Mouse (Mus musculus) lung, postnatal 14 days (tissue): ENCODE measurements around the gene Tomm22.

ENCODE experiments used
- DNase-seq: peaks from one replicate; pipeline ENCODE4 v3.0.0; 2021

Gene Tomm22

DNA sequence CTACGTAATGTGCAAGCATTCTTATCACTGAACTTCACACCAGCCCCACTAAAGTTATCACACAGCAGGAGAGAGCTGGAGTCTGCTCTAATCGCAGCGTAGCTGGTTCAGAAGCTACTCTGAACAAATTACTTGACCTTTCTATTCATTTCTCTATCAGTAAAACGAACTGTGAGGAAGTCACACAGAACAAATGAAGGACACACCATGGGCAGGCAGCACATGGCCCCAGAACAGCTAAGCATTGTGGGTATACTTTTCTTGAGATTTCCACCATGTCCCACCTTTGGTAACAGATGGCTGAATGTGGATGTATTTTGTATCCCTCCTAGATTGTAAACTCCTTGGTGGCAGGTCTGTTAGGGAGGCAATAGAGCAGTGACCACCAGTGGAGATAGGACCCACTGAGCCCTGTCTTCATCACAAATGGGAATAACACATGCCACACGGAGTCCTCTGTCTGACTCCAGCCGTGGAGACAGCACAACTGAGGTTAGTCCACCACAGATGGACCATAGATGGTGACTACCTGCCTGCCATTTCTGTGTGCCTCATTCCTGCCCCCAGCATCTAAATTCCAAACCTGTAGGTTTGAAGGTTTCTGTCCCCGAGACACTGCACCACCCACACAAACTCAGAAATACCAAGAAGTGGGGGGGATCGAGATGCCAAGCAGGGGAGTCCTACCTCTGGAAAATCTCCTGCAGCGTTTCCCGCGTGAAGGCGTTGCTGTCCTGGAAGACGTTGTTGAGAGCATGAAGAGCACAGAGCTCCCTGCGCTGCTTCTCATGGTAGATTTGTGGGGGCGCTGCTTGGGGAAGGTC lies 15.6 kb downstream of the Tomm22 start:
- no peak for DNase-seq

DNA sequence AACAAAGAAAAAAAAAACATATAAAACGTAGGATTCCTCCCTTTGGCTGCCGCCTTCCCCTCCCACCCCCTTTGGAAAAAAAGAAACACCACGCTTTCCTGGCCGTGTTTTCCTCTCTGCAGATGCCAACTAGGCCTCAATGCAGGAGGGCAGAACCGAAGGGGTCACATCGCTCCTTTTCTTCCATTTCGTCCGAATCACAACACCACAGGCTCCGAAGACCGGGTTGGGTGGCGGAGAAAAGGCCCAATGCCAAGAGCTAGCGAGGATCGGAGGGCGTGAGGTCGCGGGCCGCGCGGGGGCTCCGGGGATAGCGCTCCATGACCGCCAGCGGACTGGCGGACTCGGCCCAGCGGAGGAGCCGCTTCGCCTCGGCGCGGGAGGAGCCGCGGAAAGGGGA lies 16.5 kb downstream of the Tomm22 start:
- no peak for DNase-seq

DNA sequence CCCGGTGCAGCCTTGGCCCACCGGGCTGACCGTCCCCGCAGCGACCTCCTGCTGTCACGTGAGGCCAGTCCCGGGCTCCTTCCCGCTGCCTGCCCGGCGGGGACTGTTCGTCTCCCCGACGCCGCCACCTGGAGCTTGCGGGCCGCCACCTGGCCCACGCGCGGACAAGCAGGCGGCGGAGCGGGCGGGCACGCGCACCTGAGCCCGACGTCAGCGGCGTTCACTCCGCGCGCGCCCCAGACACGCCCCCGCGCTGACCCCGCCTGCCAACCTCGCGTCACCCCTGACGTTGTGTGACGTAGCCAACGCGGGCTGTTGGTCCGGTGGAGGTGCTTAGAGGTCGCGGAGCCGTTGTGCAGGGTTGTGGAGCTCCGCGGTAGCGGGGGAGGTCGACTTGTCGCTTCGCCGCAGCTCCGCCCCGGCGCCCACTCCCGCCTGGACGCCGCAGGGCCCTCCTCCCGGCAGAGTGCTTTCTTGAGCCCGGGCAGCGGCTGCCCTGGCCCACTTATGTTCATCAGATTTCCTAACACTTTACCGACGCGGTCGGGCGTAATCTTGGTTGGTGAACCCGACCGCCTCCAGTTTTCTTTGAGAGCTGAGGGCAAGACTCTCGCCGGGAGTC lies 17.1 kb downstream of the Tomm22 start, which contains the start of gene Josd1:
TSS of gene Josd1 (minus strand) at position 274 of the 622 bp plus-strand sequence.
- peak; percentile 98 for DNase-seq

DNA sequence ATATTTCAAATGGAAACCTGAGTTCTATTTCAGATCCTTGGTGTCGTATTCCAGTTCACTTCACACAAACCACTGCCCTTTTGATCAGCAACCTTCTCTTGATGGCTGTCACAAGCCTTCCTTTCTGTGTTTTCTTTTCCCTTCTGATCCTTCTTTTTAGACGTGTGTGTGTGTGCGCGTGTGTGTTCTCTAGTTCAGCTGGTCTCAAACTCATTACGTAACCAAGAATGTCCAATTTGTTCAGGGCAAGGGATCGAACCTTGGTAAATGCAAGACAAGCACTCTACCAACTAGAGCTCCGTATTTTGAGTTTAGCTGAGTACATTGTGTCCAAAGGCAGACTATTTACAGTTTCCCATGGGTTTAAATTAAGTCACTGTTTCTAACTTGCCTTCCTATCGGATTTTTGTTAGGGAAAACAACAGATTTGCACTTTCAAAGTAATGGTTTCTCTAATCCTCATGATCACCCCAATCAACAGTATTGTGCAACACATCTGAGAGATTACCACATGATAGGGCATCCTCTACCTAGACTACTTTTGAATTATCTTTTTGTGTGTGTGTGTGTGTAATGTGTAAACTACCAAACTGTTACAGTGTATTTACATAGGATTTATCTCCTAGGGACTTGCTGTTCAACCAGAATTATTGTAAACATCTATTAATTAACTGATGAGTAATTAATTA lies 17.8 kb downstream of the Tomm22 start:
- no peak for DNase-seq

DNA sequence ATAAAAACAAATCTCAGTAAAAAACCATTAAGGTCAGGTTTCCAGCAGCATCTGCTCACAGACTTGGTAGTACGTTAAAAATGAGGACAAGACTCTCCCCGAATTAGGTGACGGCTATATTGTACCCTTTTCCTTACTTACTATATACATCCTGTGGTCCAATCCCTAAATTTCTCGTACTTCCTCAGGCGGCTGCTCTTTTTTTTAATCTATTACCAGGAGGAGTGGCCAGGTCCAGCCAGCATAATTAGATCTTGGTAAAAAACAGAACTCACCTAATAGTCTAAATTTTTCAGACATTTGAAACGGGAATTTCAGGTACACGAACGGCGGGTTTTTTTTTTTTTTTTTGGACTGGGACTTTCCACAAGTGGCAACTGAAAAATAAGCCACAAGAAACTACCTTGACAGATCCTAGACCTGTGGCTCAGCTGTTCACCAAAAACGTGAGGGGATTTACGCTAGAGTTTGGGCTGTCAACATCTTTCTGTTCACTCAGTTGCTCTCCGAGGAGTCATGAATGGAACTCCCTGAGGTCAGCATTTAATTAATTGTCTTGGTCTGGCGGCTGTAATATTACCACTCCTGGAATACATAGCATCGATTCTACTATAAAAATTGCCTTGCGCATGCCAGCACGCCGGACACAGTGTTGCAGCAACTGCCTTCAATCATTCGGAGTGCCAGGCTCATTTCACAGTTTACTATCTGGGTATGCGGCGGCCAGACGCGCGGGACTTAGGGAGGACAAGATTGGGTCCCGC lies 19.2 kb downstream of the Tomm22 start:
- DNase-seq, result no peak

DNA sequence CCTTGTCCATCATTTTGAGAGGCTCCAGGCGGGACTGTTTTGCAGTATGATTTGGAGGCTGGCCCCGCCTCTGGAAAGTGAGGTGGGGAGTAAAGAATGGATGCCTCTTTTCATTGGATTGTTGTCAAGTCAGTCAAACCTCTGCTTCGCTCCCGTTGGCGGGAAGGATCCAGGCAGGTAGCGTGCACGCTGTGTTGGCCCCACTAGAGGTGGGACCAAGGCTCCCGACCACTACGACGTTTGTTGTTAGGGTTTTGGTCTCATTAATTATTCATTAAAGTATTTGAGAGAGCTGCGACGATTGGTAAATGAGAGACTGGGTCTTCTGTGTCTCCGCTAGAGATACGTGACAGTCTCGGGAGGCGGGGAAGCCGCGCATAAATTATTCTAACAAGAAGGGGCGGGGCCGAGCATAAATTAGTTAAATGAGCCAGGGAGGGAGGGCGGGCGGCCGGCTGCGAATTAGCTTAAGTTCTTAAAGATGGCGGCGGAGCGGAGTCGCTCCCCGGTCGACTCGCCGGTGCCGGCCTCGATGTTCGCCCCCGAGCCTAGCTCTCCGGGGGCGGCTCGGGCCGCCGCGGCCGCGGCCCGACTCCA lies 19.9 kb downstream of the Tomm22 start, which contains the start of gene Gtpbp1:
TSS of gene Gtpbp1 (plus strand) at position 420 of the 597 bp plus-strand sequence.
- peak; percentile 95 for DNase-seq

DNA sequence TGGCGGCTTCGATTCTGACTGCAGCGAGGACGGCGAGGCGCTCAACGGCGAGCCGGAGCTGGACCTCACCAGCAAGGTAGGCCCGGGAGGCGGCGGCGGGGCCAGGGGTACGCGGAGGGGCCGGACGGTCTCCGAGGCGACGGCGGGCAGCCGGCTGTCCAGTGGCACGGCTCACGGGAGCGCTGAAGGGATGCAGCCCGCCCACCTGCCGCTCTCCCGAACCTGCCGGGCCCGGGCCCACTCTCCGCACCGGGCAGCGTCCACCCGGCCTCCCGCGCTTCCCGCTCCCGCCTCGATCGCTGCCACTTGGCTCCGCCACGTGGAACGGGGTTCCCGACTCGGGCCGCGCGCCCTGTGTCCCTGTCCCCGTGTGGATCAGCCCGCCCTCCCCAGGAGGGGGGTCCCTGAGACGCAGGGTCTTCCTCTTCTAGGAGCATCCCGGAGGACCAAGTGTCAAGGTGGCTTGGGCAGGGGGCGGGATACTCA lies 20.4 kb downstream of the Tomm22 start:
- no peak for DNase-seq

DNA sequence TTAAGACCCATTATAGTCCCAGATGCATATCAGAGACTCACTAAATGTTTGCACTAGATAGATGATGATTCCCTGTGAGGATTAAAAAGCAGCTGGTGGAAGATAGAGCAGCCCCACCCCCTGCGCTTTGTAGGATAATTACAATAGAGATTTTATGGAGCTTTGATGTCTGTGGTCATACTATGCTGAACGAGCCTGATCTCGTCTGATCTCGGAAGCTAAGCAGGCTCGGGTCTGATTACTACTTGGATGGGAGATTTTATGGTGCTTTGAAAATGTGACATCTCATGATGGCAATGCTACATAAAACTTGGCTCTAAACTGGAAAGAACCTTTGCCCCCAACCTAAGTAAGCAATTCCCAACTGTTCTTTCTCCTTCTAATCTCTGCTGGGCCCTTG lies 21.7 kb downstream of the Tomm22 start:
- DNase-seq, result no peak

DNA sequence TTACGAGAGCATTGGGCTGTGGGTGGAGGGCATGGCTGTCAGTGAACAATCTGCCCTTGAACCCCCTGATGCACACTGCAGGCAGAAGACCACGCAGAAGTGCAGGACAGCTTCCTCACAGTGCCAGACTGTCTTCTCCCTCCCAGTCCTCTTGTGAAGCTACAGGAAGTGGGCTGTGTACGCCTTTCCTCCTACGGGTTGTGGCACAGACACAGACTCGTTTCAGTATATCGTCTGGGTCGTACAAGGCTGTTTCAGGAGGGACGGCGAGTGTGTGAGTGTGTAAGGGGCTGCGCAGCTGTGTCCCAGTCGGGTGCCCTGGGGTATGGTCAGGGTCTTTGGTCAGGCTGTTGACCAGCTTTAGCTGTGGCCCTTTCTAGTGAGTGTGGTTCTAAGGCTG lies 23.1 kb downstream of the Tomm22 start:
- peak; percentile 26 for DNase-seq

DNA sequence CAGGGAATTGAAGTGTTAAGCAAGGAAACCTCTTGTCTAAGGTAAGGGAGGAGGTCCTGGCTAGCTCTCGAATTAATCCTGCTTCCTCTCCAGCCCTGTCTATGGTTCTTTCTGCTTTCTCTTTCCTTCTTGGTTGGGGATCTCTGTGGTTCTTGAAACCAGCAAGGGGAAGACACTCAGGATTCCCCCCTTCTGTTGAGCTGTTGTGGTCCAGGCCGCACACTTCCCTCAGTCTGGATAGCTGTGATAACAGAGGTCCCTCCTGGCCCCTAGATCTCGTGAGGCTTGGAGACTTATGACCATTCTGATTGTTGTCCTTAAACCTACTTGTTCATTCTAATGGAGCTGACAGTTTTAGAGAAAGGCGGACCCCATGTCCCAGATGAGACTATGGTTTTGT lies 23.9 kb downstream of the Tomm22 start:
- no peak for DNase-seq

DNA sequence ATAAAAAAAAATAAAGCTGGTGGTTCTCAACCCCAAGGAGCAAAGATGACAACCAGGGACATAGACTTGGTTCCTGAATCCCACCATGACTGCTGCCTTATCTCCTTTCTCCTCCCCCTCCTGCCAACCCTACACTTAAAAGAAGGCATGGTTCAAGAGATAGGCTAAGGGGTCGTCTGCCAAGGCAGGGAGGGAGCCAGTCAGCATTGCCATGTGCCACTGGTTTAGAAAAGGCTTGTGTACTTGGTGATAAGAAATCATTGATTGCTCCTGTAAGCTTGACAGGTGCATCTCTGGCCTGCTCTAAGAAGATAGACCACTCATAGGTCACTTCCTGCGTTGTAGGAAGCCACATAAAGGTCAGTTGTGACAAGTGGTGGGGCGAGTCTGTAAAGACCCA lies 24.9 kb downstream of the Tomm22 start:
- no peak for DNase-seq

DNA sequence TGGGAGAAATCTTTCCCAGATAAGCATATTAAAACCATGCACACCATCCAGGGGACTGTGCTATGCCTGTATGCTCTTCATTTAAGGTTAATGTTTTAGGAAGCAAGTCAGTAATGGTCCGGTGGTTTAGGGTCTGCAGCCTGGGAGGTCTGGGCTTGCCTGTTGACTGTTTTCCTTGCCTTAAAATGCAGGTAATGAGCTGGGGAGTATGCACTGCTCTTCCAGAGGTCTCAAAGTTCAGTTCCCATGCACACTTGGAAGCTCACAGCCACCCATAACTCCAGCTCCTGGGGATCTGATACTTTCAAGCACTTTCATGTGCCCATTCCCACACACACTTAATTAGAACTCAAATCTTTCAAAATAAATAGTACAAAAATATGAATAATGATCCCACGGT lies 25.8 kb downstream of the Tomm22 start:
- no peak for DNase-seq

DNA sequence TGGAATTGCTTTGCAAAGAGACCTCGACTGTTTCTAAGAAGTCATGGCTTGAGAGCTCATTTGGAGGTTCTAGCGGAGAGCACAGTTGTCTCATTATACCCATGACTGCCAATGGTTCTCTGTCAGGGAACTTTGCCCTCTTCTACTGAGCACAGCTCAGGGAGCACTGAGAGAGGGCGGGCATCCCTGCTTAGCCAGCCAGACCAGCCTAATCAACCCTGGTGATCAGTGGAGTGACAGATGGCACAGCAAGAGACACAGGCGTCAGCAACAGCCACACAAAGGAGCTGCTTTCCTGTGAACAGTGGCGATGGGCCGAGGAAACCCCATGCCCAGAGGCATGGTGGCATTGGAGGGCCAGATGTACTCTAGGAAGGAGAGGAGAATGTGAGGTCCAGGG lies 26.4 kb downstream of the Tomm22 start:
- DNase-seq, result no peak

DNA sequence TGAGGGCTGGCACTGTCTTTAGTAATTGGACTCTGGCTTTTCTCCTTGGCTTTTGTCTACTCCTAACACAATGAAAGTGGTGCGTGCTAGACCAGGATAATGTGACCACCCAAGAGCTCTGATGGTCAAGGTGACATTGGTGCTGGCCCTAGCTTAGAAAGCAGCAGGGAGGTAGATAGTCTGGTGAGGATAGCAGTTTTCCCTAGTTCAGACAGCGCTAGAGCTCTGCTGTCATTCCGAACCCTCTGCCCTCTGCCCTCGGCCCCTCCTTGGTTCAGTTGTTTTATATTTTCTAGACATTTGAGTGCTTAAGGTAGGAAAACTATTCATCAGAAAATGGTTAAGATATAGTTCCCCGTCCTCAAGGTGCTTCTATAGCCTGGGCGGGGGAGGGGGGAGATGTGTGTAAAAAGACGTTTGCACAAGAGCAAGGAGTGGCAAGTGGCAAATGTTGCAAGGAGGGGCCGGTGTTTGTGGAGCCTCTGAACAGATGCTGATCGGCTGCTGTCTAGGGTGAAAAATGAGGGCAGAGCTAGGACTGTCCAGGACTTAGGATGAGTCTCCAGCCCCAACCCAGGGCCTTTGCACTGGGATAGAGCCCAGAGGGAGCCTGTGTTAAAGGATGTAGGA lies 27.0 kb downstream of the Tomm22 start:
- DNase-seq, result no peak

DNA sequence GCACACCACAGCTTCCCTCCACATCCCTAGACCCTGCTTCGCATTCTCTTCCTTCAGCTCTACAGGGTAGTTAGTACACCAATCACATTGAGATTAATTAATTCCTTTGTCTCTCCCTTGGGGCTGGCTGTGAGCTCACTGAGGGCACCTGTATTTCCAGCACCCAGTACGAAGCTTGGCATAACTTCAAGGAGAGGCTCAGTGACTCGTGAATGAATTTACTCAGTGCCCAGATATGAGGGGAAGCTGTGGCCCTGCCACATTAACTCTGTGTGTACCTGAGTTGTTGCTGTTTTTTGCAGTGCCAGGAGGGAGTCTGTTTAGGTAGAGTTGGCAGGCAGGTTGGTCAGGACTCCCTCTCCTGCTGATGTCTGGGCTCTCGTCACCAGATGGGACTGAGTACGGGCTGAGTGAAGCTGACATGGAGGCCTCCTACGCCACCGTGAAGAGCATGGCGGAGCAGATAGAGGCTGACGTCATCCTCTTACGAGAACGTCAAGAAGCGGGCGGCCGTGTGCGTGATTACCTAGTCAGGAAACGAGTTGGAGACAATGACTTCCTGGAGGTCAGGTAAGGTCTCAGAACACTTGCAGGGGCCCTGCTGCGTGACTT lies 36.0 kb downstream of the Tomm22 start:
- no peak for DNase-seq

DNA sequence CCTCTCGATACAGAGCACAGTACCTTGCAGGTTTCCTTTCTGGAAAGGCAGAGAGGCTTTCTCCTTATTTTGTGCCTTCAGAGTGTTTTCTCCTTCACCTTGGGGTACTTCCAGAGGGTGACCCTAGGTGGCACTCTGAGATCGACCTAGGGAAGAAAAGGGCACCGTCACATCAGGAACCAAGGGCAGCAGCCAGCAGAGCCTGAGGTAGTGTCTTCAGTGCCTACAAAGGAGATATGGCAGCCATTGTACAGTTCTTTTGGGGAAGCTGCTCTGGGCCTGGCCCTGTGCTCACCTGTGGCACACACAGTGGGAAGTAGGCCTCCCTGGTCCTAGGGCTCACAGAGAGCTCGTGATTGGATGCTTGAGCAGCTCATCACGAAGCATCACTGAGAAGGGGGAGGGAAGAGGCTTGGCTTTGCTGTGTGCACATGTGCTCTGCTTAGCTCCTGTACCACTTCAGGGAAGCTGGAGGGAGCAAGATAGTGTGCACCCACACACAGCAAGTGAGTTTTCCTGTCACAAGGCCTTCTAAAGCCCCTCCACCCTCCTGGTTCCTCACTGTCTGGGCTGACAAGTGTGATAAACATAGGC lies 37.7 kb downstream of the Tomm22 start:
- no peak for DNase-seq

DNA sequence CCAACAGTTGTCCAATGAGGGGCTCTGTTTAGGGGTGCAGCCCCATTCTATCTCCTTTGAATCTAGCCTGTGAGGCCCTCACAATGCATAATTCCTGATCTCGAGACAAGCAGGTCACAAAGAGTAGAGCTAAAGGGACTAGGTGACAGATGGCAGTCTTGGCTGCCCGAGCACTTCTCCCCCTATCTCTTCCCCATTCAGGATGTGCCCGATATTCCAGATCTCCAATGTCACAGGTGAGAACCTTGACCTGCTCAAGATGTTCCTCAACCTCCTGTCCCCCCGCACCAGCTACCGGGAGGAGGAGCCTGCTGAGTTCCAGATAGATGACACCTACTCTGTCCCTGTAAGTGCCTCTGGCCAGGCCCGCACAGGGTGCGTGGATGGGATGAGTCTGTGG lies 45.0 kb downstream of the Tomm22 start:
- DNase-seq, result no peak

DNA sequence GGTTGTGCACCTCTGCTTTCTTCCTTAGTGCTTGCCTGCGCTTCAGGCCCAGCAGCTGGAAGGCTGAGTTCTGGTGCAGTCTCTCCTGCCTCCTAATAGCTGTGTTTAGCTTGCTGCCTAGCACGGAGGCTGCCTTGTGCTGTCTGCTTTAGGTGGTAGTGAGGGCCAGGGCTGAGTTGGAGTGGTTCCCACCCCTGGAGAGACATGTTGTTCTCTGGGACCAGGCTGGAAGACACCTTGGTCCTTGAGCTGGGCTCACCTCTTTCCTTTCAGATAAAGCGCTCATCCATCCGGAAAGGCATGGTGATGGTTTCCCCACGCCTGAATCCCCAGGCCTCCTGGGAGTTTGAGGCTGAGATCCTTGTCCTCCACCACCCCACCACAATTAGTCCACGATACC lies 46.0 kb downstream of the Tomm22 start:
- no peak for DNase-seq

DNA sequence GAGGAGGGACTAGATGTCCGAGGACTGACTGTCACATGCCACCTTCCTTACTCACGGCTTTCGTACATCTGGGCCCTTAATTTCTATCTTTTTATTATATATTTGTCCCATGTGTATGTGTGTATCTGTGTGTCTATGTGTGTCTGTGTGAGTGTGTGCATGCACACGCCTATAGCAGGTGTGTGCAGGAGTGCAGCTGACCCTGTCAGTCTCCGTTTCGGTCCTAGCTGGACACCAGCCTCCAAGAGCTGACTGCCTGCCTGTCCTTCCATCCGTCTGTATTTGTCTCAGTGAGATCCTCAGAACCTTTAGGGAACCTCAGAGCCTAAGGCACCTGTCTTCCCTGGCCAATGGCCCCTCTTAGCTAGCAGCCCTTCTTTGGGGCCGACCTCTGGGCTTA lies 49.6 kb downstream of the Tomm22 start:
- no peak for DNase-seq

DNA sequence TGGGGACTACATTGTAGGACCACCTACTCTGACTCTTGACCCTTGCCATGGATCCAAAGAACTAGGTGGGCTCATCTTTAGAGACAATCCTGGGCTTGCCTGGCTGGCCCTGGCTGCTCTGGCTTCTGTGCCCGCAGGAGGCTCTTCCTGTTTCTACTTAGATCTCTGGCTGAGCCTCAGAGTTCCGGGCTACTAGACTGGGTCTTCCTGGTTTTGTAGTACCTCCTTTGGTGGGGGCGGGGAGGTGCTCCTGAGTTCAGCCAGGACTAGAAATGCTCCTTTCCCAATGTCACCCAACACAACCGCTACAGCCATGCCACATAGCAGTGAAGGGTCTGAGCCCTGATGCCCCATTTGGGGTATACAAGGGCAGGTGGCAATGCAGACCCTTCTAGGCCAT lies 50.1 kb downstream of the Tomm22 start:
- no peak for DNase-seq
